Mouse (Mus musculus) MEL (cell line): ENCODE results near the gene Klhl30.

ENCODE experiments used
- CTCF ChIP-seq, 3 experiments: IDR thresholded peaks in 2 of 3; conservative IDR thresholded peaks in 1 of 3; 2 replicates each; pipeline ENCODE4 v1.5.1; 2011 to 2012; ENCODE audit warnings: low read length in 3 of 3, low read depth in 2 of 3, mild to moderate bottlenecking in 2 of 3, improper control_type of control experiment in 1 of 3, inconsistent platforms in 1 of 3, mixed read lengths in 1 of 3, moderate library complexity in 1 of 3; ENCODE audit not compliant: control insufficient read depth in 1 of 3, insufficient read depth in 1 of 3, poor library complexity in 1 of 3, severe bottlenecking in 1 of 3
- MYC ChIP-seq: IDR thresholded peaks from 2 replicates; pipeline ENCODE4 v1.6.1; 2011; ENCODE audit warnings: low read depth, mild to moderate bottlenecking, low read length, improper control_type of control experiment, moderate library complexity
- POLR2A ChIP-seq, 2 experiments: IDR thresholded peaks; 2 replicates each; pipeline ENCODE4 v1.6.1; 2011 to 2012; ENCODE audit warnings: low read length in 2 of 2, mild to moderate bottlenecking in 2 of 2, control low read depth in 1 of 2, improper control_type of control experiment in 1 of 2, low read depth in 1 of 2, moderate library complexity in 1 of 2; ENCODE audit not compliant: control insufficient read depth in 1 of 2, insufficient read depth in 1 of 2, poor library complexity in 1 of 2
- POLR2AphosphoS2 ChIP-seq: IDR thresholded peaks from 2 replicates; pipeline ENCODE4 v1.6.1; 2011; ENCODE audit warnings: low read length, improper control_type of control experiment
- TCF12 ChIP-seq: IDR thresholded peaks from 2 replicates; pipeline ENCODE4 v1.6.1; 2014; ENCODE audit warnings: low read depth, mild to moderate bottlenecking, inconsistent platforms, low read length, improper control_type of control experiment, moderate library complexity
- ZNF384 ChIP-seq: IDR thresholded peaks from 2 replicates; pipeline ENCODE4 v1.6.1; 2012; ENCODE audit warnings: low read depth, mild to moderate bottlenecking, inconsistent platforms, low read length, improper control_type of control experiment

DNA sequence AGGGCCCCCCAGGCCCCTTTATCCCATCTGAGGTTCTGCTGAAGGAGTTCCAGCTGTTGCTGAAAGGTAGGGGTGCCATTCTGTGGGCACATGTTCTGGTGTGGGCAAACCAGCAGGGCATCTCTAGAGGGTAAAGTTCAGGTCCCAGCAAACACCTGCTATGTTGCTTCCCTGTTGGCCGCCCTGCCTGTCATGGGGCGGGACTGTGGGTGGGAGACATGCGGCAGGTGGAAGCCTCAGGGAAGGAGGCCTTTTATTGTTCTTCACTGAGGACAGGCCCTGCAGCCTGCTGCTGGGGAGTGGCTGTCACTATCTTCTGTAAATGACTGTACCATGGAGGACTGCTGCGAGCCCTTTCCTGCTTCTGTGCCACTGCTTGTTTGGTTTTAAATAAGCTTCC lies 18.6 kb downstream of the Klhl30 start:
- TF ChIP-seq MYC = no peak
- no peak for TF ChIP-seq POLR2AphosphoS2
- TF ChIP-seq ZNF384 = no peak
- no peak for TF ChIP-seq POLR2A (IDR thresholded peaks at IDR 0.05; ENCODE audit: control insufficient read depth in 1 of 2, insufficient read depth in 1 of 2, low read depth in 1 of 2, low read length in 2 of 2, poor library complexity in 1 of 2)
- no peak for TF ChIP-seq CTCF (IDR thresholded peaks at IDR 0.05 in 2 of 3, conservative IDR thresholded peaks at IDR 0.05 in 1 of 3; ENCODE audit: control insufficient read depth in 1 of 3, insufficient read depth in 1 of 3, low read depth in 2 of 3, low read length in 3 of 3, poor library complexity in 1 of 3, severe bottlenecking in 1 of 3)
- no peak for TF ChIP-seq TCF12
